Mouse (Mus musculus) MEL (cell line): ENCODE measurements around the gene Itga9. TPM values are rescaled to one million over a fixed set of nuclear protein-coding genes. Genes with fewer than 3 reads are reported as not detected.

Experiments used
- DNase-seq: peaks from one replicate; pipeline ENCODE4 v3.0.0; 2011; ENCODE audit warnings: low read depth, low spot score
- H3K27ac ChIP-seq: 2 replicates; pipeline ENCODE4 v1.5.1; 2012; ENCODE audit warnings: low read depth, mild to moderate bottlenecking, control low read depth, low read length, moderate library complexity; ENCODE audit not compliant: control insufficient read depth
- H3K27me3 ChIP-seq, 2 experiments: fragments of 150-350 bp in 1 of 2; sonication (generic) in 1 of 2; 2 replicates each; pipeline ENCODE4 v1.6.1; 2012; ENCODE audit warnings: low read length in 2 of 2, mild to moderate bottlenecking in 2 of 2, improper control_type of control experiment in 1 of 2, moderate library complexity in 1 of 2; ENCODE audit not compliant: insufficient read depth in 2 of 2, control insufficient read depth in 1 of 2
- H3K36me3 ChIP-seq, 2 experiments: 2 replicates each; pipeline ENCODE4 v1.6.1; 2012 to 2014; ENCODE audit warnings: low read length in 2 of 2, improper control_type of control experiment in 1 of 2, inconsistent platforms in 1 of 2, mild to moderate bottlenecking in 1 of 2; ENCODE audit not compliant: insufficient read depth in 2 of 2, control insufficient read depth in 1 of 2
- H3K4me1 ChIP-seq, 2 experiments: fragments of 150-350 bp in 1 of 2; sonication (generic) in 1 of 2; 2 replicates each; pipeline ENCODE4 v1.6.1; 2012; ENCODE audit warnings: low read length in 2 of 2, improper control_type of control experiment in 1 of 2, mild to moderate bottlenecking in 1 of 2; ENCODE audit not compliant: insufficient read depth in 2 of 2, control insufficient read depth in 1 of 2
- H3K4me3 ChIP-seq, 2 experiments: fragments of 150-350 bp in 1 of 2; sonication (generic) in 1 of 2; 2 replicates each; pipeline ENCODE4 v1.5.1; 2012; ENCODE audit warnings: low read depth in 2 of 2, low read length in 2 of 2, mild to moderate bottlenecking in 2 of 2, moderate library complexity in 2 of 2, control low read depth in 1 of 2, improper control_type of control experiment in 1 of 2; ENCODE audit not compliant: control insufficient read depth in 1 of 2, insufficient read depth in 1 of 2
- H3K79me2 ChIP-seq: 2 replicates; pipeline ENCODE4 v1.6.1; 2012; ENCODE audit warnings: mild to moderate bottlenecking, low read length, moderate library complexity; ENCODE audit not compliant: control insufficient read depth, poor library complexity, insufficient read depth
- H3K9ac ChIP-seq: 2 replicates; pipeline ENCODE4 v1.6.1; 2012; ENCODE audit warnings: low read depth, mild to moderate bottlenecking, control low read depth, low read length, moderate library complexity; ENCODE audit not compliant: control insufficient read depth, poor library complexity, severe bottlenecking
- H3K9me3 ChIP-seq: fragments of 150-350 bp; sonication (generic); replicated peaks from 2 replicates; pipeline ENCODE4 v1.6.1; 2012; ENCODE audit warnings: mild to moderate bottlenecking, low read length, improper control_type of control experiment, moderate library complexity; ENCODE audit not compliant: insufficient read depth
- BHLHE40 ChIP-seq: IDR thresholded peaks from 2 replicates; pipeline ENCODE4 v1.6.1; 2012; ENCODE audit warnings: low read depth, mild to moderate bottlenecking, inconsistent platforms, low read length, improper control_type of control experiment, borderline replicate concordance
- CHD1 ChIP-seq: IDR thresholded peaks from 2 replicates; pipeline ENCODE4 v1.6.1; 2012; ENCODE audit warnings: low read depth, mild to moderate bottlenecking, inconsistent platforms, low read length, improper control_type of control experiment
- CHD2 ChIP-seq: IDR thresholded peaks from 2 replicates; pipeline ENCODE4 v1.6.1; 2011; ENCODE audit warnings: low read length, improper control_type of control experiment
- E2F4 ChIP-seq: IDR thresholded peaks from 2 replicates; pipeline ENCODE4 v1.6.1; 2011; ENCODE audit warnings: low read depth, low read length, improper control_type of control experiment, borderline replicate concordance
- ELF1 ChIP-seq: IDR thresholded peaks from 2 replicates; pipeline ENCODE4 v1.6.1; 2014; ENCODE audit warnings: low read depth, mild to moderate bottlenecking, inconsistent platforms, low read length, improper control_type of control experiment, moderate library complexity
- EP300 ChIP-seq, 2 experiments: IDR thresholded peaks; 2 replicates each; pipeline ENCODE4 v1.6.1; 2011; ENCODE audit warnings: improper control_type of control experiment in 2 of 2, low read length in 2 of 2, low read depth in 1 of 2, mild to moderate bottlenecking in 1 of 2
- ETS1 ChIP-seq: IDR thresholded peaks from 2 replicates; pipeline ENCODE4 v1.6.1; 2012; ENCODE audit warnings: low read depth, mild to moderate bottlenecking, inconsistent platforms, low read length, improper control_type of control experiment, moderate library complexity
- GABPA ChIP-seq: IDR thresholded peaks from 2 replicates; pipeline ENCODE4 v1.6.1; 2012; ENCODE audit warnings: low read depth, mild to moderate bottlenecking, inconsistent platforms, low read length, improper control_type of control experiment, moderate library complexity
- GATA1 ChIP-seq: IDR thresholded peaks from 2 replicates; pipeline ENCODE4 v1.6.1; 2011; ENCODE audit warnings: low read depth, low read length, improper control_type of control experiment
- HCFC1 ChIP-seq: IDR thresholded peaks from 2 replicates; pipeline ENCODE4 v1.6.1; 2012; ENCODE audit warnings: low read depth, mild to moderate bottlenecking, inconsistent platforms, low read length, improper control_type of control experiment, moderate library complexity
- JUND ChIP-seq: IDR thresholded peaks from 2 replicates; pipeline ENCODE4 v1.6.1; 2011; ENCODE audit warnings: low read depth, mild to moderate bottlenecking, improper control_type of control experiment, low read length
- KAT2A ChIP-seq: conservative IDR thresholded peaks from 2 replicates; pipeline ENCODE4 v1.6.1; 2012; ENCODE audit warnings: low read depth, low read length, improper control_type of control experiment, inconsistent platforms
- MAFK ChIP-seq: IDR thresholded peaks from 2 replicates; pipeline ENCODE4 v1.6.1; 2011; ENCODE audit warnings: low read depth, mild to moderate bottlenecking, low read length, improper control_type of control experiment, borderline replicate concordance
- MAX ChIP-seq: IDR thresholded peaks from 2 replicates; pipeline ENCODE4 v1.6.1; 2011; ENCODE audit warnings: low read length, improper control_type of control experiment
- MAZ ChIP-seq: IDR thresholded peaks from 2 replicates; pipeline ENCODE4 v1.6.1; 2012; ENCODE audit warnings: low read depth, mild to moderate bottlenecking, inconsistent platforms, low read length, improper control_type of control experiment
- MEF2A ChIP-seq: IDR thresholded peaks from 2 replicates; pipeline ENCODE4 v1.6.1; 2014; ENCODE audit warnings: low read depth, mild to moderate bottlenecking, inconsistent platforms, low read length, improper control_type of control experiment; ENCODE audit not compliant: poor library complexity, insufficient replicate concordance, severe bottlenecking; ENCODE audit errors: extremely low read depth
- MXI1 ChIP-seq: IDR thresholded peaks from 2 replicates; pipeline ENCODE4 v1.6.1; 2011; ENCODE audit warnings: mild to moderate bottlenecking, low read depth, low read length, improper control_type of control experiment
- MYB ChIP-seq: IDR thresholded peaks from 2 replicates; pipeline ENCODE4 v1.6.1; 2011; ENCODE audit warnings: mild to moderate bottlenecking, low read depth, low read length, improper control_type of control experiment
- MYC ChIP-seq: IDR thresholded peaks from 2 replicates; pipeline ENCODE4 v1.6.1; 2011; ENCODE audit warnings: low read depth, mild to moderate bottlenecking, low read length, improper control_type of control experiment, moderate library complexity
- NELFE ChIP-seq: IDR thresholded peaks from 2 replicates; pipeline ENCODE4 v1.6.1; 2011; ENCODE audit warnings: low read depth, low read length, improper control_type of control experiment
- NRF1 ChIP-seq: IDR thresholded peaks from 2 replicates; pipeline ENCODE4 v1.6.1; 2014; ENCODE audit warnings: low read depth, mild to moderate bottlenecking, inconsistent platforms, low read length, improper control_type of control experiment, moderate library complexity; ENCODE audit not compliant: poor library complexity, insufficient read depth, severe bottlenecking
- POLR2A ChIP-seq, 2 experiments: IDR thresholded peaks; 2 replicates each; pipeline ENCODE4 v1.6.1; 2011 to 2012; ENCODE audit warnings: low read length in 2 of 2, mild to moderate bottlenecking in 2 of 2, control low read depth in 1 of 2, improper control_type of control experiment in 1 of 2, low read depth in 1 of 2, moderate library complexity in 1 of 2; ENCODE audit not compliant: control insufficient read depth in 1 of 2, insufficient read depth in 1 of 2, poor library complexity in 1 of 2
- POLR2AphosphoS2 ChIP-seq: IDR thresholded peaks from 2 replicates; pipeline ENCODE4 v1.6.1; 2011; ENCODE audit warnings: low read length, improper control_type of control experiment
- POLR2AphosphoS5 ChIP-seq: IDR thresholded peaks from 2 replicates; pipeline ENCODE4 v1.6.1; 2012; ENCODE audit warnings: low read depth, borderline replicate concordance, mild to moderate bottlenecking, inconsistent platforms, low read length, moderate library complexity, mixed read lengths
- RAD21 ChIP-seq: IDR thresholded peaks from 2 replicates; pipeline ENCODE4 v1.6.1; 2011; ENCODE audit warnings: mild to moderate bottlenecking, low read depth, low read length, improper control_type of control experiment
- RCOR1 ChIP-seq: IDR thresholded peaks from 2 replicates; pipeline ENCODE4 v1.6.1; 2012; ENCODE audit warnings: low read depth, mild to moderate bottlenecking, inconsistent platforms, low read length, improper control_type of control experiment
- SIN3A ChIP-seq: IDR thresholded peaks from 2 replicates; pipeline ENCODE4 v1.6.1; 2012; ENCODE audit warnings: low read length, improper control_type of control experiment, inconsistent platforms
- SMC3 ChIP-seq: IDR thresholded peaks from 2 replicates; pipeline ENCODE4 v1.6.1; 2011; ENCODE audit warnings: low read depth, low read length, improper control_type of control experiment
- TAL1 ChIP-seq: IDR thresholded peaks from 2 replicates; pipeline ENCODE4 v1.6.1; 2012; ENCODE audit warnings: mild to moderate bottlenecking, inconsistent platforms, low read length, moderate library complexity, mixed read lengths
- TBP ChIP-seq: IDR thresholded peaks from 2 replicates; pipeline ENCODE4 v1.8.0; 2011; ENCODE audit warnings: low read depth, low read length, improper control_type of control experiment
- TCF12 ChIP-seq: IDR thresholded peaks from 2 replicates; pipeline ENCODE4 v1.6.1; 2014; ENCODE audit warnings: low read depth, mild to moderate bottlenecking, inconsistent platforms, low read length, improper control_type of control experiment, moderate library complexity
- UBTF ChIP-seq: IDR thresholded peaks from 2 replicates; pipeline ENCODE4 v1.6.1; 2012; ENCODE audit warnings: low read depth, mild to moderate bottlenecking, inconsistent platforms, low read length, improper control_type of control experiment, moderate library complexity, borderline replicate concordance; ENCODE audit not compliant: insufficient read depth
- USF2 ChIP-seq, 2 experiments: IDR thresholded peaks; 2 replicates each; pipeline ENCODE4 v1.6.1; 2011 to 2012; ENCODE audit warnings: improper control_type of control experiment in 2 of 2, low read length in 2 of 2, borderline replicate concordance in 1 of 2, inconsistent platforms in 1 of 2, low read depth in 1 of 2, mild to moderate bottlenecking in 1 of 2; ENCODE audit not compliant: insufficient read depth in 1 of 2
- ZC3H11A ChIP-seq: IDR thresholded peaks from 2 replicates; pipeline ENCODE4 v1.6.1; 2012; ENCODE audit warnings: low read depth, mild to moderate bottlenecking, inconsistent platforms, low read length, improper control_type of control experiment
- ZKSCAN1 ChIP-seq: IDR thresholded peaks from 2 replicates; pipeline ENCODE4 v1.6.1; 2012; ENCODE audit warnings: low read depth, mild to moderate bottlenecking, inconsistent platforms, low read length, improper control_type of control experiment, moderate library complexity
- ZMIZ1 ChIP-seq: IDR thresholded peaks from 2 replicates; pipeline ENCODE4 v1.6.1; 2012; ENCODE audit warnings: low read depth, mild to moderate bottlenecking, inconsistent platforms, low read length, improper control_type of control experiment, moderate library complexity
- ZNF384 ChIP-seq: IDR thresholded peaks from 2 replicates; pipeline ENCODE4 v1.6.1; 2012; ENCODE audit warnings: low read depth, mild to moderate bottlenecking, inconsistent platforms, low read length, improper control_type of control experiment
- polyA plus RNA-seq, 2 experiments: library from polyadenylated mRNA; stranded (reverse) in 1 of 2; unstranded in 1 of 2; fragments of >175 nt in 1 of 2; fragments of >200 nt in 1 of 2; gene quantifications; 2 replicates each; pipeline versions ENCODE4 v1.2.1 to v1.2.4; 2012; ENCODE audit warnings: low replicate concordance in 2 of 2, low read depth in 1 of 2; ENCODE audit not compliant: insufficient read length in 2 of 2, insufficient read depth in 1 of 2, missing spikeins in 1 of 2
- total RNA-seq: library from RNA; depleted of rRNA; stranded (reverse); fragments of 300-350 nt; gene quantifications from 2 replicates; pipeline ENCODE4 v1.2.3, GENCODE M21; 2012

The Itga9 gene
- total and polyA plus RNA-seq, 3 experiments = 0.19 to 0.21 TPM; not detected in 1

DNA sequence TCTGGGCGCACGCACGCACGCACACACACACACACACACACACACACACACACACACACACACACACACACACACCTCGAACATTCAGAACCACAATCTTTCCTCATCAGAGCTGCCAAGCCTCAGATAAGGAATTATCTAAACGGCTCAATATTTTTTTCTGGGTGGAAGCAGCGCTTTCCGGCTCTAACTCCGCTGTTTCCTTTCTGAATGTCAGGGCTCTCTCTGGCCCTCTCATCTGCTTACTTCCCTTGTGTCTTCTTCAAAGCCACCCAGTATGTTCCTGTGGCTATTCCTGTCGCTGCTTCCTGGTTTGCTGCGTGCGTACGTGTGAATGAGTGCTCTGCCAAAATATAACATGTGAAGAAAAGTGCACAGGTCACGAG is 26.3 kb downstream of the Itga9 start:
- Histone ChIP-seq H3K9me3 (no peaks in the 10 kb centered on the region), H3K4me1 (peaks cover 9 to 17% of the 10 kb centered on the region in 2 experiments), H3K36me3 (peaks cover 0 to 12% of the 10 kb centered on the region in 2 experiments; a peak in 2 of 4 replicates), H3K27ac (peak overlapping the region; percentile 76), H3K4me3 (peak overlapping the region; percentile 41 to 46), H3K27me3 (no peaks in the 10 kb centered on the region), H3K9ac (peak overlapping the region; percentile 51), H3K79me2 (no peaks in the 10 kb centered on the region; the same call in 1 of the 2 replicates)
- DNase-seq = peak; percentile 77
- no peak for TF ChIP-seq NELFE
- peak; percentile 78 for TF ChIP-seq RCOR1
- TF ChIP-seq SIN3A = peak; percentile 65; the same call in 1 of the 2 replicates
- 0 out of 2 replicates have a peak, but pooled peaks have one; percentile 29 for TF ChIP-seq ZMIZ1
- TF ChIP-seq ZNF384 = peak; percentile 92
- TF ChIP-seq CHD1 = no peak
- peak; percentile 9; the same call in 1 of the 2 replicates for TF ChIP-seq TAL1
- peak; percentile 47 for TF ChIP-seq ELF1
- no peak for TF ChIP-seq SMC3
- no peak for TF ChIP-seq GABPA
- no peak for TF ChIP-seq ZC3H11A
- TF ChIP-seq TBP = peak; percentile 70
- TF ChIP-seq E2F4 = no peak
- TF ChIP-seq JUND = no peak
- TF ChIP-seq HCFC1 = peak; percentile 62
- TF ChIP-seq EP300 (IDR thresholded peaks at IDR 0.05; ENCODE audit: low read depth in 1 of 2, low read length in 2 of 2) = peak; percentile 91 to 97
- TF ChIP-seq POLR2A (IDR thresholded peaks at IDR 0.05; ENCODE audit: control insufficient read depth in 1 of 2, insufficient read depth in 1 of 2, low read depth in 1 of 2, low read length in 2 of 2, poor library complexity in 1 of 2) = peak in 1 of 2 experiments; percentile 31; a peak in 1 of 4 replicates
- TF ChIP-seq KAT2A = no peak
- TF ChIP-seq CHD2 = no peak
- no peak for TF ChIP-seq USF2 (IDR thresholded peaks at IDR 0.05; ENCODE audit: borderline replicate concordance in 1 of 2, insufficient read depth in 1 of 2, low read depth in 1 of 2, low read length in 2 of 2)
- peak; percentile 58; the same call in 1 of the 2 replicates for TF ChIP-seq BHLHE40
- TF ChIP-seq MEF2A = 0 out of 2 replicates have a peak, but pooled peaks have one; percentile 44
- TF ChIP-seq MYC = 0 out of 2 replicates have a peak, but pooled peaks have one; percentile 23
- TF ChIP-seq MXI1 = no peak; the same call in 1 of the 2 replicates
- no peak; the same call in 1 of the 2 replicates for TF ChIP-seq MAX
- no peak for TF ChIP-seq ZKSCAN1
- peak; percentile 93 for TF ChIP-seq MYB
- no peak for TF ChIP-seq UBTF
- TF ChIP-seq GATA1 = peak; percentile 95
- TF ChIP-seq RAD21 = no peak
- no peak for TF ChIP-seq MAFK
- no peak for TF ChIP-seq MAZ
- TF ChIP-seq POLR2AphosphoS2 = no peak
- no peak for TF ChIP-seq POLR2AphosphoS5
- peak; percentile 96 for TF ChIP-seq TCF12
- TF ChIP-seq NRF1 = no peak
- peak; percentile 89 for TF ChIP-seq ETS1
